Mouse (Mus musculus) layer of hippocampus, adult 18-20 months (tissue): Measurements from ENCODE around the gene Itpa. TPM values are rescaled to one million over a fixed set of nuclear protein-coding genes. Genes with fewer than 3 reads are reported as not detected.

Source experiments
- DNase-seq, 2 experiments: peaks; one replicate each; pipeline ENCODE4 v3.0.0; 2022; ENCODE audit warnings: low spot score in 2 of 2
- total RNA-seq, 2 experiments: library from RNA; stranded (reverse); gene quantifications; 2 replicates each; pipeline ENCODE4 v1.2.3; 2021

Itpa gene
- total RNA-seq, 2 experiments from 2014 or later, result 35.9 to 36.5 TPM

GRCm38 (mm10) chr2:130724369-130724768 lies 57.0 kb downstream of the Itpa start:
- DNase-seq, result no peak

- no peak for DNase-seq
Measured at GRCm38 (mm10) chr2:130727752-130728151, 60.3 kb downstream of the Itpa start.

GRCm38 (mm10) chr2:130728906-130729585 lies 61.6 kb downstream of the Itpa start:
- no peak for DNase-seq

- DNase-seq, result no peak
Measured at GRCm38 (mm10) chr2:130730746-130731145, 63.3 kb downstream of the Itpa start.

Other genes with a start within 250 kb of the Itpa start
- 10 to 100 TPM; 85.2 to 87.8 TPM for gene Vps16, start 243.3 kb upstream of the Itpa start, total RNA-seq
- gene Pced1a, start 242.9 kb upstream of the Itpa start, total RNA-seq, result 10 to 100 TPM; 23.1 to 23.4 TPM
- gene Ptpra, start 217.3 kb upstream of the Itpa start, total RNA-seq, result 100 to 1,000 TPM; 327 to 330 TPM
- gene Mrps26, start 103.9 kb upstream of the Itpa start, total RNA-seq, result 10 to 100 TPM; 81.6 to 85.7 TPM
- gene Oxt, start 91.4 kb upstream of the Itpa start, total RNA-seq, result not detected
- 1 to 10 TPM; 1.4 to 1.5 TPM for gene Avp, start 85.1 kb upstream of the Itpa start, total RNA-seq
- 10 to 100 TPM in 1 of 2 experiments, 1 to 10 TPM in 1; 9.6 to 10.4 TPM for gene Fastkd5, start 37.6 kb upstream of the Itpa start, total RNA-seq
- gene Ubox5, start 37.6 kb upstream of the Itpa start, total RNA-seq, result 10 to 100 TPM in 1 of 2 experiments, 1 to 10 TPM in 1; 9.3 to 11.2 TPM
- gene Lzts3, start 24.8 kb upstream of the Itpa start, total RNA-seq, result 100 to 1,000 TPM; 193 to 196 TPM
- 100 to 1,000 TPM in 1 of 2 experiments, 10 to 100 TPM in 1; 95.9 to 102 TPM for gene Ddrgk1, start 3.0 kb upstream of the Itpa start, total RNA-seq
- gene Slc4a11, start 29.9 kb downstream of the Itpa start, total RNA-seq, result under 1 TPM; 0.43 to 0.92 TPM
- 10 to 100 TPM; 69.4 to 76.6 TPM for gene 4930402H24Rik, start 238.8 kb downstream of the Itpa start, total RNA-seq
- gene Atrn, start 238.9 kb downstream of the Itpa start, total RNA-seq, result 100 to 1,000 TPM in 1 of 2 experiments, 10 to 100 TPM in 1; 99.6 to 107 TPM